Mouse (Mus musculus): ENCODE results near the gene Smoc1.

Gene Smoc1

DNA sequence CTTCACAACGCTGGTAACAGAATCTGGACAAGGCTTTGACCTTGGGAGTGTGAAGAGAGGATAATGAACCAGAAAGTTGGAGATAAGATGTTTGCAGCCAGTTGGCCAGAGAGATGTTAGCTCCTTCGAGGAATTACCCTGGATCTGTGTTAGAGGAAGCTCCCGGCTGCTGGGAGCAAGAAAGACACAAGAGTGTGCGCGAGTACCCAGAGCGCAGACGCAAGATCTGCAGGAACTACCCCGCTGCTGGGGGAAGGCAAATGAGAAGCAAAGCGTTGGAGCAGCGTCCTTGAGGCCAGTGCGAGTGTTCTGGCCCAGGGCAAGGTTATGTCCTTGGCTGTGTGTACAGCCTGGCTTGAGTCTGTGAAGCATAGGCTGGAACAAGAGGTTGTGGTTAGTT lies 13.1 kb upstream of the Smoc1 start:
- H3K27me3 ChIP-seq (ENCODE audit: insufficient read depth, low read length): no peaks in the 10 kb centered on the region
- H3K4me1 ChIP-seq (replicated peaks; ENCODE audit: low read depth, low read length): peaks cover 60% of the 10 kb centered on the region

DNA sequence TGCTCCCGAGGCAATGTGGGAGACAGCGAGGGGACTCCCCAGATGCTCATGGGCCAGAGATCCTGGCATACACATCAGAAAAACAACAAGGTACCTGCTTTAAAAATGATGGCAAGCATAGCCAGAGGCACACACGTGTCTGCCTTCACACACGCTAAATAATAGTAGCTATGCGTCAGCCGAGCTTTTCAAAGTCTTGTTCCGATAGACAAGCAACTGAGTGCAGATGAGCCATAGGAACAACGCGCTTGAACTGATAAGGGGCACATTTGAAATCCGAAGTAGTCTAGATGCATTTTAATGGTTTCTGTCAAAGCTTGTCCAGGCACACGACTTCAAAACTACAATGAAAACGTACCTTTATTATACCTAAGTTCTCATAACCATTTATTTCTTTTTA lies 9.0 kb upstream of the Smoc1 start:
- no peak for TF ChIP-seq CTCF (conservative IDR thresholded peaks at IDR 0.05; ENCODE audit: low read length)
- TF ChIP-seq POU5F1 (IDR thresholded peaks at IDR 0.05; ENCODE audit: borderline replicate concordance, low read length): no peak
- no peak for TF ChIP-seq NANOG (IDR thresholded peaks at IDR 0.05; ENCODE audit: borderline replicate concordance, low read length)
- Histone ChIP-seq H3K4me3 (replicated peaks; ENCODE audit: low read length) (peak overlapping the region; percentile 89), H3K4me1 (replicated peaks; ENCODE audit: low read depth, low read length) (peaks cover 75% of the 10 kb centered on the region), H3K9me3 (ENCODE audit: low read length) (no peaks in the 10 kb centered on the region), H3K27me3 (ENCODE audit: insufficient read depth, low read length) (no peaks in the 10 kb centered on the region), H3K36me3 (ENCODE audit: insufficient read depth, low read length) (peaks cover 49% of the 10 kb centered on the region)

More for the DNA sequence above, 13.1 kb upstream of the Smoc1 start:
- H3K4me3 ChIP-seq (replicated peaks; ENCODE audit: low read length): peak overlapping the region; percentile 24
- TF ChIP-seq NANOG (IDR thresholded peaks at IDR 0.05; ENCODE audit: borderline replicate concordance, low read length) (no peak), POU5F1 (IDR thresholded peaks at IDR 0.05; ENCODE audit: borderline replicate concordance, low read length) (no peak)
- H3K9me3 ChIP-seq (ENCODE audit: low read length): no peaks in the 10 kb centered on the region
- H3K36me3 ChIP-seq (ENCODE audit: insufficient read depth, low read length): peaks cover 25% of the 10 kb centered on the region

DNA sequence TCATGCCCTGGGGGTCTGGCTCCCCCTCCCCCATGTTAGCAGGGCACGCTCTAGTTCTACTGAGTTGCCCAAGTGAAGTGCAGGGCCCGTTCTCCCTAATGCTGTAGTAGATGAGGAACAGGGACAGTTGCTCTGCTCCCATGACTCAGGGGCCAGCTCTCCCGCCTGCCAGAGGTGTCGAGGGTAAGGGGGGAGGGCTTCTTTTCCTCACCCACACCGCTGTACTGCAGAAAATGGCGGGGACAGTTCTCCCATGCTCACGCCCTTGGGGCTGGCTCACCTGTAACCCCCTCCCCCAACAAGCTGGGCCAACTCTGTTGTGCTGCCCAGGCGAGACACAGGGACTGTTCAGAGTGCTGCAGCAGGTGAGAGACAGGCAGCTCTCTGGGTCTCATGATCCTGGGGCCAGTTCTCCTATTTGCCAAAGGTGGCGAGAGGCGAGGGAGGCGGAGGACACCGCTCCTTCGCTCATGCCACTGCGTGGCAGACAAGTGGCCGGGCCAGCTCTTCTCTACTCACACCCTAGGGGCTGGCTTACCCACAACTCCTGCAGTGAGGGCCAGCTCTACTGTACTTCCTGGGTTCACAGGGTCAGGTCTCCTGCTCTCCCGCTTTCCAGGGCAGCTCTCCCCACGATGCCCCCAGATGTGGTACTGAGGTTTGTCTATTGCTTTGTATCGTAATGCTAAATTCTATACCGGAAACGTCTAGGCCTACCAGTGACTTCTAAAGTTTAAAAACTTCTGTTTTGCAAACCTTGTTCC lies 7.9 kb upstream of the Smoc1 start:
- Histone ChIP-seq H3K4me3 (replicated peaks; ENCODE audit: low read length) (peak overlapping the region; percentile 89), H3K9me3 (ENCODE audit: low read length) (no peaks in the 10 kb centered on the region), H3K4me1 (replicated peaks; ENCODE audit: low read depth, low read length) (peaks cover 72% of the 10 kb centered on the region), H3K36me3 (ENCODE audit: insufficient read depth, low read length) (peaks cover 58% of the 10 kb centered on the region), H3K27me3 (ENCODE audit: insufficient read depth, low read length) (no peaks in the 10 kb centered on the region)
- TF ChIP-seq POU5F1 (IDR thresholded peaks at IDR 0.05; ENCODE audit: borderline replicate concordance, low read length): no peak
- no peak for TF ChIP-seq NANOG (IDR thresholded peaks at IDR 0.05; ENCODE audit: borderline replicate concordance, low read length)
- TF ChIP-seq CTCF (conservative IDR thresholded peaks at IDR 0.05; ENCODE audit: low read length): no peak

DNA sequence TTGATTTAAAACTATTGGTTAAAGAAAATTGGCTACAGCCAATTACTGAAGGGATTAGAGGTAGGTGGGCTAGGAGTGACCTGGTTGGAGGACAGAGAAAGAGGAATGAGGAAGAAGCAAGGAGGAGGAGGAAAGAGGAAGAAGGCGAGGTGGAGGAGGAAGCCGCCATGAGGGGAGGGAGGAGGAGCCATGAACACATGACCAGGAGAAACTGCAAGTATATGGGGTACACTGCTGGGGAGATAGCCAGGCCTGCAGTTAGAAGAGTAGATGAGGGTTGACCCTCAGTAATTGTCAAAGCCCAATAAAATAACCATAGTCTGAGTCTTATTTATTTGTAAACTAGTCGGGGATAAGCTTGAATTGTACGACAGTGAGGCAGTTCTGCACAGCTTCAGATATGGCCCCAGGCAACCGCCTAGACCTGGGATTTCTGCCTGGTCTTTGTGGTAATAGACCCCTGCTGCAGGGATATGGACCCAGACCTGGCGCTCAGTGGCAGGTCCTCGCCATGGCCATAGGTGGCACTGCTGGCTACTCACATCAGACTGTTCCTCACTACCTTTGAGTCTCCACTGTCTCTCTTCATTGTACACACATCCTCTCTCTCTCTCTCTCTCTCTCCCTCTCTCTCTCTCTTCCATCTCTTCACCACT lies 7.2 kb upstream of the Smoc1 start:
- TF ChIP-seq CTCF (conservative IDR thresholded peaks at IDR 0.05; ENCODE audit: low read length): no peak
- TF ChIP-seq NANOG (IDR thresholded peaks at IDR 0.05; ENCODE audit: borderline replicate concordance, low read length): no peak
- no peak for TF ChIP-seq POU5F1 (IDR thresholded peaks at IDR 0.05; ENCODE audit: borderline replicate concordance, low read length)
- Histone ChIP-seq H3K9me3 (ENCODE audit: low read length) (no peaks in the 10 kb centered on the region), H3K4me3 (replicated peaks; ENCODE audit: low read length) (peak overlapping the region; percentile 89), H3K36me3 (ENCODE audit: insufficient read depth, low read length) (peaks cover 61% of the 10 kb centered on the region), H3K27me3 (ENCODE audit: insufficient read depth, low read length) (no peaks in the 10 kb centered on the region), H3K4me1 (replicated peaks; ENCODE audit: low read depth, low read length) (peaks cover 72% of the 10 kb centered on the region)

DNA sequence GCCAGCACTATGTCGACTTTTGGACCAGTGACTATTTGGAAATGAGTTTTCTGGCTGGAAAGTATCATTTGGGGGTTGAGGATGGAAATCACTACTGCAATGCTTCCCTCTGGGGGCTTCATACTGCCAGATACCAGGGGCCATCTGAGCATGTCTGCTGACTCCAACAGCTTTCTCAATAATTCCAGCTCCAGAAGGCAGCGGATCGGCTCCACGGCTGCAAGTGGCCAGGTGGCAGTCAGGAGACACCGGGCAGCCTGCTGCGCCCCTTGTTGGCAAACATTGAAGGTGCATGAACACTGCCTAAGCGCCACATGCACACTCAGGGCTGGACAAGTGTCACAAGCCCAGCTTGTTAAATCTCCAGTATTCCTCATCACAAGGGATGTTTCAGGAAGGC lies 2.2 kb upstream of the Smoc1 start:
- Histone ChIP-seq H3K9me3 (ENCODE audit: low read length) (no peaks in the 10 kb centered on the region), H3K4me3 (replicated peaks; ENCODE audit: low read length) (no peak overlapping the region), H3K27me3 (ENCODE audit: insufficient read depth, low read length) (peaks cover 13% of the 10 kb centered on the region), H3K36me3 (ENCODE audit: insufficient read depth, low read length) (peaks cover 40% of the 10 kb centered on the region), H3K4me1 (replicated peaks; ENCODE audit: low read depth, low read length) (peaks cover 74% of the 10 kb centered on the region)
- TF ChIP-seq NANOG (IDR thresholded peaks at IDR 0.05; ENCODE audit: borderline replicate concordance, low read length) (no peak), POU5F1 (IDR thresholded peaks at IDR 0.05; ENCODE audit: borderline replicate concordance, low read length) (no peak), CTCF (conservative IDR thresholded peaks at IDR 0.05; ENCODE audit: low read length) (no peak)

DNA sequence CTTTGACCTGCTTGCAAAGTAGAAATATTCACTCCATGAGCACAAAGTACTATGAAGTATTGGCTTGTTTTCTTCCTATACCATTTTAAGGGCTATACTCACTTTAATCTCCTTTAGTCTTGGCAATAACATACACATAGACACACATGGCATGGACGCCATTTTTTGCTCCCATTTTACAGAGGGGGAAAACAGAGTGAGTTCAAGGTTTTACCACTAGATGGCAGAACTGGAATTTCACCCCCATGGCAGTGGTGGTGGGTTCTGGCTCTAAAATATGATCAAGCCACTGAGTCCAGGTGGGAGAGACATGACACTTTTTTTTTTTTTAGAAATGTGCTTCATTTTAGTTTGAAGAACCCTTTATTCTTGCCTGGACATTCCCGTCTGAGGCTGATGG lies 1.6 kb upstream of the Smoc1 start:
- H3K9me3 ChIP-seq (ENCODE audit: low read length): no peaks in the 10 kb centered on the region
- H3K27me3 ChIP-seq (ENCODE audit: insufficient read depth, low read length): peaks cover 13% of the 10 kb centered on the region
- peaks cover 71% of the 10 kb centered on the region for H3K4me1 ChIP-seq (replicated peaks; ENCODE audit: low read depth, low read length)
- H3K4me3 ChIP-seq (replicated peaks; ENCODE audit: low read length): peak overlapping the region; percentile 68; the same call in 1 of the 2 replicates
- no peak for TF ChIP-seq NANOG (IDR thresholded peaks at IDR 0.05; ENCODE audit: borderline replicate concordance, low read length)
- peak; percentile 75 for TF ChIP-seq CTCF (conservative IDR thresholded peaks at IDR 0.05; ENCODE audit: low read length)
- peaks cover 45% of the 10 kb centered on the region for H3K36me3 ChIP-seq (ENCODE audit: insufficient read depth, low read length)

DNA sequence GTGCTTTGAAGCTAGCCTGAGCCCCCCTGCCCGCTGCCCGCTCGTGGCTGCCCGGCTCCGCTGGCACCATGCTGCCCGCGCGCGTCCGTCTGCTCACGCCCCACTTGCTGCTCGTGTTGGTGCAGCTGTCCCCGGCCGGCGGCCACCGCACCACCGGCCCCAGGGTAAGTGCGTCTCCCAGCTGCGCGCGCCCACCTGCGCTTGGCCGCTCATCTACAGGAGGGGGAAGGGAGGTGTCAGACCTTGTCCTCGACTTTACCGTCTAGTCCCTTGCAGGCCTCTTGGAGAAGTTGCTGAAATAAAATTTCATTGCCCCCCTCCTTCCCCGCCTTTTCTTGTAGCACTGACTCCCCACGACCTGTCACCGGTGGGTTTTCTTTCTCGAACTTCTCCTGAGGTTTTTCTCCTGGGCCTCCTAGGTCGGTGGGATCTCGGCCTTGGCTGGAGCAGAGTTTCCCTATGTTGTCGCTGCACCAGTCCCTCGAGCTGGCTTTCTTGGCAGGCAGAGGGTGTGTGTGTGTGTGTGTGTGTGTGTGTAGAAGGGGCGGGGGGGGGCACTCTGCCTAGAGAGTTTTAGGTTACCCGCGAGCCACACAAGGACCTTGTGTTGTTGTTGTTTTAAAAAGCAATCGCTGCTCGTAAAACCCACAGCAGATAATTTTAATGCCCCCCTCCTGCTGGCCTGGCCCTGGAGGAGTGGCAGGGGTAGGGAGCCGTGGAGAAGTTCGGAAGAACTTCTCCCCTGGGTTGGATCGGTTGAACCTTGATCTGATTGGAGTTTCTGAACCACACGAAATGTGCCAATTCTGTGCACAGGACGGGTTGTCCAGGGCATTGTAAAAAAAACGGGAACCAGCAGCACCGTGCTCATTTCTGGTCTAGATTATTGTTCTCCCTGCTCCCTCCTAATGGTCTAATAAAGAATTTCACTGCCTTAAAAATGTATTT lies 661 bp downstream of the Smoc1 start:
- Histone ChIP-seq H3K9me3 (ENCODE audit: low read length) (no peaks in the 10 kb centered on the region), H3K36me3 (ENCODE audit: insufficient read depth, low read length) (peaks cover 45% of the 10 kb centered on the region), H3K4me1 (replicated peaks; ENCODE audit: low read depth, low read length) (peaks cover 51% of the 10 kb centered on the region), H3K27me3 (ENCODE audit: insufficient read depth, low read length) (peaks cover 13% of the 10 kb centered on the region), H3K4me3 (replicated peaks; ENCODE audit: low read length) (peak overlapping the region; percentile 89)
- TF ChIP-seq CTCF (conservative IDR thresholded peaks at IDR 0.05; ENCODE audit: low read length) (no peak), NANOG (IDR thresholded peaks at IDR 0.05; ENCODE audit: borderline replicate concordance, low read length) (no peak), POU5F1 (IDR thresholded peaks at IDR 0.05; ENCODE audit: borderline replicate concordance, low read length) (no peak)

Measured in E14TG2a.4 (cell line).